Mouse (Mus musculus): Measurements from ENCODE around the gene Trpv4. TPM values are rescaled to one million over a fixed set of nuclear protein-coding genes. Genes with fewer than 3 reads are reported as not detected.

Trpv4 gene
- polyA plus RNA-seq, 1 experiment from 2014 or later = 0.81 TPM

Other genes with a start within 250 kb of the Trpv4 start
- gene Mmab, start 214.4 kb downstream of the Trpv4 start, polyA plus RNA-seq (2015; fragmentation: Nextera tagmentation; extraction: Ambion mirVana) = 25.2 and 28.2 TPM in 2 replicates
- 50.5 and 57.5 TPM in 2 replicates for gene Mvk, start 214.2 kb downstream of the Trpv4 start, polyA plus RNA-seq (2015; fragmentation: Nextera tagmentation; extraction: Ambion mirVana)
- gene Fam222a, start 90.4 kb downstream of the Trpv4 start, polyA plus RNA-seq (2015; fragmentation: Nextera tagmentation; extraction: Ambion mirVana) = 6.1 and 6.8 TPM in 2 replicates
- gene Gltp, start 32.6 kb upstream of the Trpv4 start, polyA plus RNA-seq (2015; fragmentation: Nextera tagmentation; extraction: Ambion mirVana) = 41.4 and 48.5 TPM in 2 replicates
- gene Tchp, start 49.3 kb upstream of the Trpv4 start, polyA plus RNA-seq (2015; fragmentation: Nextera tagmentation; extraction: Ambion mirVana) = 18.3 and 19.0 TPM in 2 replicates
- gene Ankrd13a, start 116.3 kb upstream of the Trpv4 start, polyA plus RNA-seq (2015; fragmentation: Nextera tagmentation; extraction: Ambion mirVana) = 50.3 and 52.0 TPM in 2 replicates
- 47.5 and 52.1 TPM in 2 replicates for gene Git2, start 117.1 kb upstream of the Trpv4 start, polyA plus RNA-seq (2015; fragmentation: Nextera tagmentation; extraction: Ambion mirVana)
- 243 and 266 TPM in 2 replicates for gene 1500011B03Rik, start 165.0 kb upstream of the Trpv4 start, polyA plus RNA-seq (2015; fragmentation: Nextera tagmentation; extraction: Ambion mirVana)
- not detected in 2 replicates for gene 4930519G04Rik, start 195.2 kb upstream of the Trpv4 start, polyA plus RNA-seq (2015; fragmentation: Nextera tagmentation; extraction: Ambion mirVana)
- gene Gm9936, start 200.3 kb upstream of the Trpv4 start, polyA plus RNA-seq (2015; fragmentation: Nextera tagmentation; extraction: Ambion mirVana) = 1.3 and 1.4 TPM in 2 replicates
- gene Oasl2, start 238.5 kb upstream of the Trpv4 start, polyA plus RNA-seq (2015; fragmentation: Nextera tagmentation; extraction: Ambion mirVana) = 3.3 and 5.1 TPM in 2 replicates